Mouse (Mus musculus) liver, embryonic 11.5 days (tissue): ENCODE measurements around the gene P2ry10. TPM values are rescaled to one million over a fixed set of nuclear protein-coding genes. Genes with fewer than 3 reads are reported as not detected.
"Not testable (repeated sequence)": the region's sequence is repeated elsewhere in the genome, so short reads cannot be mapped to it uniquely, and the experiment has no call there.

Experiments
- ATAC-seq: fragments of 200-750 bp; cut with Nextera tagmentation; replicated peaks from 2 replicates; pipeline ENCODE4 v1.8.0; 2017; ENCODE audit warnings: moderate number of reproducible peaks, mild to moderate bottlenecking, moderate TSS enrichment, moderate library complexity; ENCODE audit not compliant: low FRiP score
- DNase-seq: peaks from one replicate; pipeline ENCODE4 v3.0.0-alpha.2; 2017; ENCODE audit warnings: low spot score
- H3K27ac ChIP-seq: fragments of 300-500 bp; sonication (generic); 2 replicates; pipeline ENCODE4 v1.5.1; 2014; ENCODE audit warnings: mild to moderate bottlenecking, low read depth, low read length, control low read depth
- H3K27me3 ChIP-seq: fragments of 300-500 bp; sonication (generic); replicated peaks from 2 replicates; pipeline ENCODE4 v1.6.1; 2014; ENCODE audit warnings: low read length, mixed read lengths; ENCODE audit not compliant: control insufficient read depth, insufficient read depth
- H3K36me3 ChIP-seq: fragments of 300-500 bp; sonication (generic); 2 replicates; pipeline ENCODE4 v1.6.1; 2014; ENCODE audit warnings: mild to moderate bottlenecking, low read length, moderate library complexity, mixed read lengths; ENCODE audit not compliant: control insufficient read depth, insufficient read depth
- H3K4me1 ChIP-seq: fragments of 300-500 bp; sonication (generic); replicated peaks from 2 replicates; pipeline ENCODE4 v1.6.1; 2014; ENCODE audit warnings: low read length, mixed read lengths; ENCODE audit not compliant: control insufficient read depth, insufficient read depth
- H3K4me2 ChIP-seq: fragments of 300-500 bp; sonication (generic); 2 replicates; pipeline ENCODE4 v1.6.1; 2014; ENCODE audit warnings: mild to moderate bottlenecking, control low read depth, moderate library complexity
- H3K4me3 ChIP-seq: fragments of 300-500 bp; sonication (generic); 2 replicates; pipeline ENCODE4 v1.5.1; 2014; ENCODE audit warnings: low read depth, low read length, control low read depth
- H3K9ac ChIP-seq: fragments of 300-500 bp; sonication (generic); 2 replicates; pipeline ENCODE4 v1.6.1; 2014; ENCODE audit warnings: low read depth, low read length, control low read depth
- H3K9me3 ChIP-seq: fragments of 300-500 bp; sonication (generic); 2 replicates; pipeline ENCODE4 v1.6.1; 2016; ENCODE audit warnings: low read length, inconsistent platforms, mixed read lengths; ENCODE audit not compliant: control insufficient read depth
- WGBS: fragments of 180-500 bp; shearing (Covaris S2); extraction: QIAGEN DNeasy Blood & Tissue Kit; methylation state at CpG from one replicate; pipeline ENCODE4 v1.1.7; 2014; 5-methylcytosine and 5-hydroxymethylcytosine counted together
- polyA plus RNA-seq: library from polyadenylated mRNA; unstranded; fragments of >200 nt; fragmentation: Nextera tagmentation; extraction: Ambion mirVana; gene quantifications from 2 replicates; pipeline ENCODE4 v1.2.1, GENCODE M21; 2014

Gene P2ry10
- polyA plus RNA-seq: 0.11 TPM in 1 of 2 replicates, not detected in the other

- Histone ChIP-seq H3K4me1 (no peaks in the 10 kb centered on the region), H3K9me3 (no peaks in the 10 kb centered on the region), H3K27ac (no peak within 1 kb of the TSS), H3K4me2 (no peak within 1 kb of the TSS), H3K36me3 (no peaks in the 10 kb centered on the region), H3K4me3 (no peak within 1 kb of the TSS), H3K9ac (no peak within 1 kb of the TSS), H3K27me3 (no peaks in the 10 kb centered on the region)
- DNase-seq (no peak), ATAC-seq (no peak)
- 44% methylated on average over 4 of the region's 4 CpGs for WGBS
These were observed at the start of gene P2ry10 for GRCm38 (mm10) chrX:107088177-107088576. Gene P2ry10 (plus strand): TSS chrX:107088492.

DNA sequence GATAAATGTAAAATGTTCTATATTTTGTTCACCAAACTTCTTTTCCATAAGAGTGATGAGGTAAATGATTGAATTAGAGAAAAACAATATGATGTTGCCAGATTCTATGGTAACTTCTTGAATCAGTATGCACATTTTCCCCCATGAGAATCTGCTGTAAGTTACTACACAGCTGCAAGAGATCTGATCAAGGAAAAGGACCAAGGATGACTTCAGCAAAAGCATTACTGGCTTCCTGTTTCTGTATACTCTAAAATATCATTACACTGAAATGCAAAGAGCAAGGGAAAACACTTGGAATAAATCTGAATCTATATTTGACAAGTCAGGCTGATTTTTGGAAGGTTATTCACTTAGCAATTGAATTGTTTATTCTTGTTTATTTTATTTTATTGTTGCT lies 49.1 kb upstream of the P2ry10 start:
- DNase-seq (no peak), ATAC-seq (no peak)
- Histone ChIP-seq H3K4me2 (no peak overlapping the region), H3K27ac (no peak overlapping the region), H3K9ac (no peak overlapping the region), H3K4me1 (no peaks in the 10 kb centered on the region), H3K27me3 (no peaks in the 10 kb centered on the region), H3K9me3 (no peaks in the 10 kb centered on the region), H3K4me3 (no peak overlapping the region), H3K36me3 (no peaks in the 10 kb centered on the region)

DNA sequence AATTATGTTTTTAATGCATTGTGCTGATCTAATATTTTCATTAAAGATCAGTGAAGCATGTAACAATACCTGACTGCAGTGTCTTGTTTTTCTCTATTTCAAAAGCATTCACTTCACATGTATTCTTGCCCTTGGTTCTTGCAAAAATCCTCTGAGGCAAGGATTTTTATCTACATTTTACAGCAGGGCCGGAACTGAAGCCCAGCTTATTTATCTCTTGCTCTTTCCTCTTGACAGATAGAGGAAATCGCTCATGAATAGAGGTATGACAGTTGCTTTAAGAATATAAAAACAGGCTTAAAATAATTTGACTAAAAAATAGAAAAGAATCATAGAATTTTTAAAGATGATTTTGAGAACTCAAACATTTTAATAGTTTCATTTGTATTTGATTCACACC lies 48.7 kb upstream of the P2ry10 start:
- Histone ChIP-seq H3K4me3 (no peak overlapping the region), H3K4me1 (no peaks in the 10 kb centered on the region)
- 25% methylated on average over 2 of the region's 2 CpGs for WGBS

GRCm38 (mm10) chrX:107042367-107042766 lies 45.9 kb upstream of the P2ry10 start:
- 77% methylated on average over 2 of the region's 2 CpGs for WGBS
- Histone ChIP-seq H3K4me3 (no peak overlapping the region), H3K9ac (no peak overlapping the region), H3K4me2 (no peak overlapping the region), H3K9me3 (no peaks in the 10 kb centered on the region), H3K27ac (no peak overlapping the region), H3K27me3 (no peaks in the 10 kb centered on the region), H3K4me1 (no peaks in the 10 kb centered on the region), H3K36me3 (no peaks in the 10 kb centered on the region)
- ATAC-seq (no peak), DNase-seq (no peak)

More for the DNA sequence above, 48.7 kb upstream of the P2ry10 start:
- Histone ChIP-seq H3K27ac (no peak overlapping the region), H3K36me3 (no peaks in the 10 kb centered on the region), H3K9ac (no peak overlapping the region), H3K4me2 (no peak overlapping the region), H3K9me3 (no peaks in the 10 kb centered on the region), H3K27me3 (no peaks in the 10 kb centered on the region)
- DNase-seq: no peak
- ATAC-seq: no peak; the same call in 1 of the 2 replicates

DNA sequence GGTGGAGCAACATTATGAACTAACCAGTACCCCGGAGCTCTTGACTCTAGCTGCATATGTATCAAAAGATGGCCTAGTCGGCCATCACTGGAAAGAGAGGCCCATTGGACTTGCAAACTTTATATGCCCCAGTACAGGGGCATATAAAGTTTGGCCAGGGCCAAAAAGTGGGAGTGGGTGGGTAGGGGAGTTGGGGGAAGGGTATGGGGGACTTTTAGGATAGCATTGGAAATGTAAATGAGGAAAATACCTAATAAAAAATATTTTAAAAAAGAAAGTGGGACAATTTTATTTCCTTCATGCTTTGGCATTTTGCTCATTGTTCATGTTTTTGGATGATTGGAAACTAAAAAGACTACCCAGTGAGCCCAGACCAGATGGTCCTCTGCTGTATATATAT lies 4.9 kb upstream of the P2ry10 start:
- not testable (repeated sequence) for H3K9me3 ChIP-seq, DNase-seq, ATAC-seq, H3K9ac ChIP-seq, H3K4me3 ChIP-seq, H3K27ac ChIP-seq, H3K4me1 ChIP-seq, H3K4me2 ChIP-seq, H3K36me3 ChIP-seq, H3K27me3 ChIP-seq
- WGBS: 67% methylated on average over 1 of the region's 2 CpGs

DNA sequence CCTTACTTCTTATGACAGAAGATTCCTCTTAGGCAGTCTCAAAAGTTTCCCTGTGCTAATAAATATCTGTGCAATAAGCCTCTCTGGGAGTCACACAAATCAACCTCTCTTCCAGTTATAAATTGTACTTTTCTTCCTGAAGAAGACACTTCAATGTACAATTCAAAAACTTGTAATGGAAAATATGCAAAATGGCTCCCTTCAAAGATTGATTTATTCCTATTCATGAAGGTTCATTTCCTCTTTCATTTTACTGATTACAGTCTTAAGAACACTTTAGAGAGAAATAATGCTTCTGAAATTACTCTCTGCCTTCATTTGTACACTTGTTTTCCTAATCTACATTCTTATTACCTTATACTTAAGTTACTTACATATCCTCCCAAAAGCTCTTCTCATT lies 4.0 kb upstream of the P2ry10 start:
- Histone ChIP-seq H3K4me1 (no peaks in the 10 kb centered on the region), H3K27me3 (no peaks in the 10 kb centered on the region), H3K36me3 (no peaks in the 10 kb centered on the region), H3K27ac (no peak overlapping the region), H3K4me2 (no peak overlapping the region), H3K9me3 (no peaks in the 10 kb centered on the region), H3K4me3 (no peak overlapping the region), H3K9ac (no peak overlapping the region)
- no peak for ATAC-seq
- DNase-seq: no peak

DNA sequence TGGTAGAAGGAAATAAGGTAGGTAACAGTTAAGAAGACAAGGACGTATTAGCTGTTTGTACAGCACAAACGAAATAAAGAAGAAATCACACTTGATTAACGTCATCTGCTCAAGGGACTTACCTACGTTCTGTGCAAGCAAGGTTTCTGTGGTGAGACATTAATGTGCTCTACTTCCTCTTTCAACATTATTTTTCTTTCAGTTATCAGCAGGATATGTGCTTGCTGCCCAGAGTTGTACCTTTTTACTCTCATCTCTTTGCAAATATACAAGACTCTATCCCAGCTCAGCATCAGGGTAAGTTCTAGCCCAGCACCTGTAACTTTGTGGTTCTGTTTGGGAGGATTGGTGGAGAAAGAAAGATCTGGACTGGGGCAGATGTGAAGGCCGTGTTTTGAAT lies 839 bp downstream of the P2ry10 start:
- WGBS: 67% methylated on average over 5 of the region's 5 CpGs
- H3K36me3 ChIP-seq: no peaks in the 10 kb centered on the region
- no peaks in the 10 kb centered on the region for H3K27me3 ChIP-seq
- DNase-seq: no peak
- H3K4me3 ChIP-seq: no peak overlapping the region
- H3K4me1 ChIP-seq: no peaks in the 10 kb centered on the region
- ATAC-seq: no peak
- H3K27ac ChIP-seq: no peak overlapping the region
- no peaks in the 10 kb centered on the region for H3K9me3 ChIP-seq
- no peak overlapping the region for H3K4me2 ChIP-seq
- no peak overlapping the region for H3K9ac ChIP-seq

GRCm38 (mm10) chrX:107089930-107090329 lies 1.6 kb downstream of the P2ry10 start:
- 56% methylated on average over 1 of the region's 1 CpGs for WGBS
- Histone ChIP-seq H3K9ac (no peak overlapping the region), H3K27me3 (no peaks in the 10 kb centered on the region), H3K27ac (no peak overlapping the region), H3K36me3 (no peaks in the 10 kb centered on the region), H3K4me1 (no peaks in the 10 kb centered on the region), H3K4me3 (no peak overlapping the region), H3K9me3 (no peaks in the 10 kb centered on the region), H3K4me2 (no peak overlapping the region)
- ATAC-seq: no peak
- no peak for DNase-seq

GRCm38 (mm10) chrX:107095633-107096032 lies 7.3 kb downstream of the P2ry10 start:
- DNase-seq (no peak), ATAC-seq (no peak)
- Histone ChIP-seq H3K4me3 (no peak overlapping the region), H3K9me3 (no peaks in the 10 kb centered on the region), H3K4me2 (no peak overlapping the region), H3K4me1 (no peaks in the 10 kb centered on the region), H3K27ac (no peak overlapping the region), H3K9ac (no peak overlapping the region), H3K27me3 (no peaks in the 10 kb centered on the region), H3K36me3 (no peaks in the 10 kb centered on the region)
- 52% methylated on average over 3 of the region's 3 CpGs for WGBS
